Mouse (Mus musculus): Measurements from ENCODE around the gene Gga1. TPM values are rescaled to one million over a fixed set of nuclear protein-coding genes. Genes with fewer than 3 reads are reported as not detected.
A peak's percentile ranks its signal among the peaks of the same experiment; 100 is the strongest.
"Not testable (repeated sequence)": the region's sequence is repeated elsewhere in the genome, so short reads cannot be mapped to it uniquely, and the experiment has no call there.

Gga1 gene
- total and polyA plus RNA-seq, 2 experiments from 2014 or later, result 40.0 to 41.2 TPM

DNA sequence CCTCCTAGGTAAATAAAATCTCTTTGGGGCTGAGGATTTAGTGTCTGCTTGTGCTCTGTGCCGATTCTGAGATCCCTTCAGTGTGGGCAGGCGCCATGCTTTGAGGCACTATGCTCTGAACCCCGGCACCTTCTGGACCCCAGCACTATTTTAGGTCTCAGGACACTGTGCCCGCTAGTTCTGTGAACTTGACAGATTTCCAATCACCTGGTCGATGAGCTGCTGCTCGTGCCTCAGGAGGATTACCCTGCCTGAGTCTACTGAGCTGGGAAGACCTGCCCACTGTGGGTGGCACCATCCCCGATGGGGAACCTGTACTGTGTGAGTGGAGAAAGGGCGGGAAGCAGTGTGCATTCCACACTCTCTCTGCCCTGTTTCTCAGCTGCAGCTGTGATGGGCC, 2.0 kb upstream of the Gga1 start:
- Histone ChIP-seq H3K4me3 (ENCODE audit: low read length) (no peak overlapping the region), H3K36me3 (ENCODE audit: insufficient read depth, low read length) (no peaks in the 10 kb centered on the region), H3K9ac (replicated peaks; ENCODE audit: low read length) (no peak overlapping the region), H3K4me1 (ENCODE audit: insufficient read depth, low read length) (0 out of 2 replicates have a peak, but pooled peaks cover 4% of the 10 kb centered on the region), H3K27ac (peak overlapping the region; percentile 99; the same call in 1 of the 2 replicates), H3K9me3 (ENCODE audit: low read length) (no peaks in the 10 kb centered on the region), H3K27me3 (ENCODE audit: insufficient read depth, low read length) (no peaks in the 10 kb centered on the region), H3K4me2 (ENCODE audit: low read depth, low read length) (no peak overlapping the region)
- no peak for TF ChIP-seq CTCF (IDR thresholded peaks at IDR 0.05; ENCODE audit: low read depth)
- 77% methylated on average over 8 of the region's 8 CpGs for WGBS
- ATAC-seq (no peak), DNase-seq (ENCODE audit: low spot score) (no peak)

GRCm38 (mm10) chr15:78875537-78875936, 1.5 kb upstream of the Gga1 start:
- WGBS, result 68% methylated on average over 5 of the region's 5 CpGs
- 0 out of 2 replicates have a peak overlapping the region, but pooled peaks have one; percentile 8 for H3K4me3 ChIP-seq (ENCODE audit: low read length)
- no peak for ATAC-seq

GRCm38 (mm10) chr15:78876258-78876696, 713 bp upstream of the Gga1 start:
- 2% methylated on average over 17 of the region's 17 CpGs for WGBS
- peak; percentile 86 for TF ChIP-seq CTCF (IDR thresholded peaks at IDR 0.05; ENCODE audit: low read depth)
- H3K4me1 ChIP-seq (ENCODE audit: insufficient read depth, low read length), result 0 out of 2 replicates have a peak, but pooled peaks cover 4% of the 10 kb centered on the region
- H3K27ac ChIP-seq, result peak overlapping the region; percentile 99
- peak; percentile 62 for ATAC-seq
- H3K4me3 ChIP-seq (ENCODE audit: low read length), result peak overlapping the region; percentile 77
- no peaks in the 10 kb centered on the region for H3K27me3 ChIP-seq (ENCODE audit: insufficient read depth, low read length)
- no peaks in the 10 kb centered on the region for H3K9me3 ChIP-seq (ENCODE audit: low read length)
- 0 out of 2 replicates have a peak, but pooled peaks cover 3% of the 10 kb centered on the region for H3K36me3 ChIP-seq (ENCODE audit: insufficient read depth, low read length)
- peak; percentile 93 for DNase-seq (ENCODE audit: low spot score)
- H3K4me2 ChIP-seq (ENCODE audit: low read depth, low read length), result peak overlapping the region; percentile 89
- peak overlapping the region; percentile 92 for H3K9ac ChIP-seq (replicated peaks; ENCODE audit: low read length)

More at GRCm38 (mm10) chr15:78875537-78875936, 1.5 kb upstream of the Gga1 start:
- Histone ChIP-seq H3K9me3 (ENCODE audit: low read length) (no peaks in the 10 kb centered on the region), H3K36me3 (ENCODE audit: insufficient read depth, low read length) (no peaks in the 10 kb centered on the region), H3K4me2 (ENCODE audit: low read depth, low read length) (peak overlapping the region; percentile 89), H3K27me3 (ENCODE audit: insufficient read depth, low read length) (no peaks in the 10 kb centered on the region), H3K9ac (replicated peaks; ENCODE audit: low read length) (peak overlapping the region; percentile 13; the same call in 1 of the 2 replicates), H3K4me1 (ENCODE audit: insufficient read depth, low read length) (0 out of 2 replicates have a peak, but pooled peaks cover 4% of the 10 kb centered on the region), H3K27ac (peak overlapping the region; percentile 99)
- no peak for TF ChIP-seq CTCF (IDR thresholded peaks at IDR 0.05; ENCODE audit: low read depth)
- DNase-seq (ENCODE audit: low spot score), result no peak

- 0% methylated on average over 17 of the region's 17 CpGs for WGBS
- Histone ChIP-seq H3K4me1 (ENCODE audit: insufficient read depth, low read length) (0 out of 2 replicates have a peak, but pooled peaks cover 4% of the 10 kb centered on the region), H3K27ac (peak overlapping the region; percentile 99), H3K4me3 (ENCODE audit: low read length) (peak overlapping the region; percentile 77), H3K4me2 (ENCODE audit: low read depth, low read length) (peak overlapping the region; percentile 89), H3K36me3 (ENCODE audit: insufficient read depth, low read length) (peaks cover 8% of the 10 kb centered on the region; the same call in 1 of the 2 replicates), H3K9ac (replicated peaks; ENCODE audit: low read length) (peak overlapping the region; percentile 92), H3K9me3 (ENCODE audit: low read length) (no peaks in the 10 kb centered on the region), H3K27me3 (ENCODE audit: insufficient read depth, low read length) (no peaks in the 10 kb centered on the region)
- TF ChIP-seq CTCF (IDR thresholded peaks at IDR 0.05; ENCODE audit: low read depth), result no peak
- ATAC-seq (no peak; the same call in 1 of the 2 replicates), DNase-seq (ENCODE audit: low spot score) (no peak)
Observed at GRCm38 (mm10) chr15:78877810-78878390, 910 bp downstream of the Gga1 start.

- not testable (repeated sequence) for H3K9ac ChIP-seq (replicated peaks; ENCODE audit: low read length); H3K27ac ChIP-seq; H3K4me2 ChIP-seq (ENCODE audit: low read depth, low read length); DNase-seq (ENCODE audit: low spot score); H3K9me3 ChIP-seq (ENCODE audit: low read length); H3K4me1 ChIP-seq (ENCODE audit: insufficient read depth, low read length); ATAC-seq; H3K4me3 ChIP-seq (ENCODE audit: low read length); H3K27me3 ChIP-seq (ENCODE audit: insufficient read depth, low read length)
- WGBS, result 78% methylated on average over 7 of the region's 7 CpGs
- H3K36me3 ChIP-seq (ENCODE audit: insufficient read depth, low read length), result peaks cover 18% of the 10 kb centered on the region; the same call in 1 of the 2 replicates
Observed at GRCm38 (mm10) chr15:78878792-78879516, 2.0 kb downstream of the Gga1 start.

GRCm38 (mm10) chr15:78880432-78880831, 3.4 kb downstream of the Gga1 start:
- no peaks in the 10 kb centered on the region for H3K27me3 ChIP-seq (ENCODE audit: insufficient read depth, low read length)
- H3K9ac ChIP-seq (replicated peaks; ENCODE audit: low read length), result no peak overlapping the region
- H3K9me3 ChIP-seq (ENCODE audit: low read length), result no peaks in the 10 kb centered on the region
- no peak overlapping the region for H3K4me2 ChIP-seq (ENCODE audit: low read depth, low read length)
- H3K27ac ChIP-seq, result no peak overlapping the region
- no peak for TF ChIP-seq CTCF (IDR thresholded peaks at IDR 0.05; ENCODE audit: low read depth)
- no peaks in the 10 kb centered on the region for H3K4me1 ChIP-seq (ENCODE audit: insufficient read depth, low read length)
- ATAC-seq, result no peak
- H3K36me3 ChIP-seq (ENCODE audit: insufficient read depth, low read length), result peaks cover 26% of the 10 kb centered on the region
- no peak for DNase-seq (ENCODE audit: low spot score)
- 92% methylated on average over 8 of the region's 8 CpGs for WGBS
- no peak overlapping the region for H3K4me3 ChIP-seq (ENCODE audit: low read length)

Data from hindbrain, postnatal 0 days (tissue).